Mouse (Mus musculus) heart, postnatal 0 days (tissue): ENCODE measurements around the gene Nfu1. TPM values are rescaled to one million over a fixed set of nuclear protein-coding genes. Genes with fewer than 3 reads are reported as not detected.

Source experiments
- ATAC-seq: fragments of 200-750 bp; cut with Nextera tagmentation; 2 replicates; pipeline ENCODE4 v1.8.0; 2017; ENCODE audit warnings: low read depth, moderate number of reproducible peaks, moderate library complexity; ENCODE audit not compliant: insufficient read depth
- DNase-seq: peaks from one replicate; pipeline ENCODE4 v3.0.0-alpha.2; 2016; ENCODE audit warnings: low spot score
- H3K27ac ChIP-seq: fragments of 300-500 bp; sonication (generic); 2 replicates; pipeline ENCODE4 v1.5.1; 2014; ENCODE audit warnings: low read depth, mild to moderate bottlenecking
- H3K27me3 ChIP-seq: fragments of 300-500 bp; sonication (generic); 2 replicates; pipeline ENCODE4 v1.6.1; 2014; ENCODE audit warnings: low read length, mixed read lengths; ENCODE audit not compliant: control insufficient read depth, insufficient read depth
- H3K36me3 ChIP-seq: fragments of 300-500 bp; sonication (generic); replicated peaks from 2 replicates; pipeline ENCODE4 v1.6.1; 2014; ENCODE audit warnings: low read length, mixed read lengths; ENCODE audit not compliant: control insufficient read depth, insufficient read depth
- H3K4me1 ChIP-seq: fragments of 300-500 bp; sonication (generic); 2 replicates; pipeline ENCODE4 v1.6.1; 2014; ENCODE audit warnings: antibody characterized with exemption; ENCODE audit not compliant: control insufficient read depth, insufficient read depth
- H3K4me2 ChIP-seq: fragments of 300-500 bp; sonication (generic); 2 replicates; pipeline ENCODE4 v1.6.1; 2014; ENCODE audit warnings: low read depth, mild to moderate bottlenecking, low read length, moderate library complexity
- H3K4me3 ChIP-seq: fragments of 300-500 bp; sonication (generic); 2 replicates; pipeline ENCODE4 v1.5.1; 2014; ENCODE audit warnings: low read depth, low read length
- H3K9ac ChIP-seq: fragments of 300-500 bp; sonication (generic); replicated peaks from 2 replicates; pipeline ENCODE4 v1.6.1; 2014; ENCODE audit warnings: low read depth, low read length, mixed read lengths
- H3K9me3 ChIP-seq: fragments of 300-500 bp; sonication (generic); replicated peaks from 2 replicates; pipeline ENCODE4 v1.6.1; 2016; ENCODE audit warnings: low read length; ENCODE audit not compliant: control insufficient read depth
- CTCF ChIP-seq: IDR thresholded peaks from 2 replicates; pipeline ENCODE4 v1.5.1; 2016; ENCODE audit warnings: antibody characterized with exemption, control low read depth, low read depth
- EP300 ChIP-seq: IDR thresholded peaks from 2 replicates; pipeline ENCODE4 v1.6.1; 2016; ENCODE audit warnings: antibody characterized with exemption, low read depth
- WGBS: fragments of 180-500 bp; shearing (Covaris S2); extraction: QIAGEN DNeasy Blood & Tissue Kit; methylation state at CpG from one replicate; pipeline ENCODE4 v1.1.7; 2014; 5-methylcytosine and 5-hydroxymethylcytosine counted together
- polyA plus RNA-seq: library from polyadenylated mRNA; unstranded; fragments of >200 nt; fragmentation: Nextera tagmentation; extraction: Ambion mirVana; gene quantifications from 2 replicates; pipeline ENCODE4 v1.2.1, GENCODE M21; 2015
- total RNA-seq: library from RNA; depleted of rRNA; stranded (reverse); fragments of >200 nt; gene quantifications from 2 replicates; pipeline ENCODE4 v1.2.3, GENCODE M21; 2014; ENCODE audit warnings: low replicate concordance

The Nfu1 gene
- total and polyA plus RNA-seq, 2 experiments from 2014 or later = 157 to 195 TPM

DNA sequence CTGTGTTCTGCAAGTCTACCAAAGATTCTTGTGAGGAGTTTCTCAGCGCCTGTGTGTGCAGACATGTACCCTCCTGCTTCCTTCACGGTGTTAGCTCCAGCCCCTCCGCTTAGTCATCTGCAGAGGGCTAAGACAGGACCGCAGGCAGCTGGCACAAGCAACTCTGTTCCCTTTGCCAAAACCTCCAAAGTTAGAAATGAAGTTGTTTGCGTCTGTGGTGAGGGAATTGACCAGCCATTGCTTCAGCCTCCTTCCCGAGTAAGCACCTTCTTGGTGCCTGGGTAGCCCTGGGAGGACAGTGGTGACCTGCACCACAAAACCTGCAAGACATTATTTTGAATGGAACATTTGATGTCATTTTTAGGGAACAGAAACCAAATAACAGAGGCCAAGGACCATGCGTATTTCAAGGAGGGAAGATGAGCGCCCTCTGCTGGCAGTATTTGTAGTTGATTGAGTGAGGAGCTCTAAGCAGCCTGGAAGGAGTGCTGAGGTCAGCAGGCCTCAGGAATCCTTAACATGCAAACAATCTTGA is 6.4 kb upstream of the Nfu1 start:
- Histone ChIP-seq H3K27ac (peak overlapping the region; percentile 64), H3K4me3 (no peak overlapping the region), H3K9ac (no peak overlapping the region), H3K4me1 (peaks cover 7% of the 10 kb centered on the region; the same call in 1 of the 2 replicates), H3K9me3 (no peaks in the 10 kb centered on the region), H3K36me3 (peaks cover 19% of the 10 kb centered on the region), H3K4me2 (peak overlapping the region; percentile 24; the same call in 1 of the 2 replicates), H3K27me3 (no peaks in the 10 kb centered on the region)
- DNase-seq = peak; percentile 64
- 33% methylated on average over 8 of the region's 8 CpGs for WGBS
- TF ChIP-seq EP300 (no peak), CTCF (peak; percentile 87)
- peak; percentile 75 for ATAC-seq

GRCm38 (mm10) chr6:87004099-87004498 is 4.9 kb upstream of the Nfu1 start:
- no peak overlapping the region for H3K4me3 ChIP-seq
- WGBS = 68% methylated on average over 2 of the region's 2 CpGs
- H3K9ac ChIP-seq = no peak overlapping the region
- ATAC-seq (no peak), DNase-seq (no peak)
- H3K36me3 ChIP-seq = peaks cover 10% of the 10 kb centered on the region
- no peaks in the 10 kb centered on the region for H3K27me3 ChIP-seq
- H3K9me3 ChIP-seq = no peaks in the 10 kb centered on the region
- H3K4me1 ChIP-seq = peaks cover 7% of the 10 kb centered on the region; the same call in 1 of the 2 replicates
- TF ChIP-seq EP300 (no peak), CTCF (no peak)
- no peak overlapping the region for H3K4me2 ChIP-seq
- no peak overlapping the region for H3K27ac ChIP-seq

- Histone ChIP-seq H3K4me3 (no peak overlapping the region), H3K9me3 (no peaks in the 10 kb centered on the region), H3K27ac (no peak overlapping the region), H3K9ac (no peak overlapping the region), H3K36me3 (no peaks in the 10 kb centered on the region; the same call in 1 of the 2 replicates), H3K4me2 (no peak overlapping the region), H3K27me3 (no peaks in the 10 kb centered on the region), H3K4me1 (peaks cover 7% of the 10 kb centered on the region; the same call in 1 of the 2 replicates)
- no peak for DNase-seq
- TF ChIP-seq CTCF = no peak
- TF ChIP-seq EP300 = no peak
- ATAC-seq = no peak
Measured at GRCm38 (mm10) chr6:87005577-87005976, 3.5 kb upstream of the Nfu1 start.

GRCm38 (mm10) chr6:87009692-87010328 is 774 bp downstream of the Nfu1 start:
- peaks cover 5% of the 10 kb centered on the region for H3K36me3 ChIP-seq
- H3K4me1 ChIP-seq = no peaks in the 10 kb centered on the region
- H3K9ac ChIP-seq = peak overlapping the region; percentile 84
- 0% methylated on average over 36 of the region's 36 CpGs for WGBS
- 0 out of 2 replicates have a peak, but pooled peaks have one; percentile 61 for TF ChIP-seq EP300
- no peak for TF ChIP-seq CTCF
- ATAC-seq = peak; percentile 96
- H3K4me2 ChIP-seq = peak overlapping the region; percentile 66
- H3K9me3 ChIP-seq = no peaks in the 10 kb centered on the region
- H3K27ac ChIP-seq = peak overlapping the region; percentile 92
- no peaks in the 10 kb centered on the region for H3K27me3 ChIP-seq
- DNase-seq = peak; percentile 95
- peak overlapping the region; percentile 74 for H3K4me3 ChIP-seq

DNA sequence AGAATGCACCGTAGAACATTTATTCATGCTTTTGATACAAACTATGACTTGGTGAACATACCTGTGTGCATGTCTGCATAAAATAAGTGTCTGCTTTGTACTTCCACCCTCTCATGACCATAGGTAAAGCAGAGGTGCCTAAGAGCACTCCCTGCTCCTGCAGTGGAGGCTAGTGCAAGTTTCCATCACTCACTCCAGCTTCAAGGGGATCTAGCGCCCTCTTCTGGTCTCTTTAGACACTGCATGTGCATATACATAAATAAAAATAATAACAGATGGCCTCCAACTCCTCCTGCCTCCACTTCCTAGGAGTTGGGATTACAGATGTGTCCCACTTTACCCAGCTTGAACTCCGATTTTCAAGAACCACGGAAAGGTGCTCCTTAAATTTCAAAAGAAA is 7.9 kb downstream of the Nfu1 start:
- Histone ChIP-seq H3K9ac (no peak overlapping the region), H3K4me1 (no peaks in the 10 kb centered on the region), H3K27me3 (no peaks in the 10 kb centered on the region), H3K36me3 (peaks cover 52% of the 10 kb centered on the region), H3K4me3 (no peak overlapping the region), H3K27ac (no peak overlapping the region), H3K9me3 (0 out of 2 replicates have a peak, but pooled peaks cover 5% of the 10 kb centered on the region), H3K4me2 (no peak overlapping the region)
- 58% methylated on average over 4 of the region's 4 CpGs for WGBS
- TF ChIP-seq CTCF (peak; percentile 68), EP300 (no peak)
- ATAC-seq = no peak
- no peak for DNase-seq
